Mouse (Mus musculus): Measurements from ENCODE around the gene Aldh1b1. TPM values are rescaled to one million over a fixed set of nuclear protein-coding genes. Genes with fewer than 3 reads are reported as not detected.
A peak's percentile ranks its signal among the peaks of the same experiment; 100 is the strongest.

The Aldh1b1 gene
- total RNA-seq (2021): 10 to 100 TPM; 16.0 to 17.5 TPM

- peak; percentile 48 for DNase-seq (ENCODE audit: low spot score)
- intact Hi-C loops (cut with DNase I): no loop called here
These were observed at the start of gene Aldh1b1 for GRCm38 (mm10) chr4:45798964-45799363. Gene Aldh1b1, plus strand, starts transcription at chr4:45799022.

GRCm38 (mm10) chr4:45749449-45749848 is 49.4 kb upstream of the Aldh1b1 start:
- intact Hi-C loops (cut with DNase I): no loop called here
- no peak for DNase-seq (ENCODE audit: low spot score)

- DNase-seq (ENCODE audit: low spot score): no peak
- intact Hi-C loops (cut with DNase I): no loop called here
These were observed 48.3 kb upstream of the Aldh1b1 start for GRCm38 (mm10) chr4:45750477-45750876.

- no peak for DNase-seq (ENCODE audit: low spot score)
- intact Hi-C loops (cut with DNase I): no loop called here
These were observed 45.5 kb upstream of the Aldh1b1 start for GRCm38 (mm10) chr4:45753211-45753809.

GRCm38 (mm10) chr4:45754171-45754570 is 44.7 kb upstream of the Aldh1b1 start:
- no peak for DNase-seq (ENCODE audit: low spot score)
- intact Hi-C loops (cut with DNase I): no loop called here

GRCm38 (mm10) chr4:45755097-45755496 is 43.7 kb upstream of the Aldh1b1 start:
- no peak for DNase-seq (ENCODE audit: low spot score)
- intact Hi-C loops (cut with DNase I): no loop called here

- no peak for DNase-seq (ENCODE audit: low spot score)
- intact Hi-C loops (cut with DNase I): no loop called here
These were observed 42.9 kb upstream of the Aldh1b1 start for GRCm38 (mm10) chr4:45755881-45756280.

GRCm38 (mm10) chr4:45757941-45758340 is 40.9 kb upstream of the Aldh1b1 start:
- no peak for DNase-seq (ENCODE audit: low spot score)
- intact Hi-C loops (cut with DNase I): no loop called here

- DNase-seq (ENCODE audit: low spot score): no peak
- intact Hi-C loops (cut with DNase I): no loop called here
These were observed 39.4 kb upstream of the Aldh1b1 start for GRCm38 (mm10) chr4:45759411-45759810.

- intact Hi-C loops (cut with DNase I): no loop called here
These were observed 36.2 kb upstream of the Aldh1b1 start for GRCm38 (mm10) chr4:45762600-45762999.

GRCm38 (mm10) chr4:45763288-45764140 is 35.3 kb upstream of the Aldh1b1 start:
- no peak for DNase-seq (ENCODE audit: low spot score)
- intact Hi-C loops (cut with DNase I): no loop called here

More at GRCm38 (mm10) chr4:45762600-45762999, 36.2 kb upstream of the Aldh1b1 start:
- no peak for DNase-seq (ENCODE audit: low spot score)

- DNase-seq (ENCODE audit: low spot score): peak; percentile 21
- intact Hi-C loops (cut with DNase I): no loop called here
These were observed 34.7 kb upstream of the Aldh1b1 start for GRCm38 (mm10) chr4:45764141-45764494.

- intact Hi-C loops (cut with DNase I): loop anchor here (5.0 kb wide), 1 partner anchor 218 kb away; no protein-coding TSS in a partner anchor
- no peak for DNase-seq (ENCODE audit: low spot score)
These were observed 33.7 kb upstream of the Aldh1b1 start for GRCm38 (mm10) chr4:45765121-45765564.

- intact Hi-C loops (cut with DNase I): loop anchor here (5.0 kb wide), 1 partner anchor 218 kb away; no protein-coding TSS in a partner anchor
- no peak for DNase-seq (ENCODE audit: low spot score)
These were observed 33.1 kb upstream of the Aldh1b1 start for GRCm38 (mm10) chr4:45765565-45766201.

- intact Hi-C loops (cut with DNase I): loop anchor here (5.0 kb wide), 1 partner anchor 219 kb away; no protein-coding TSS in a partner anchor
- DNase-seq (ENCODE audit: low spot score): no peak
These were observed 32.0 kb upstream of the Aldh1b1 start for GRCm38 (mm10) chr4:45766774-45767173.

- intact Hi-C loops (cut with DNase I): loop anchor here (5.0 kb wide), 1 partner anchor 221 kb away; no protein-coding TSS in a partner anchor
- no peak for DNase-seq (ENCODE audit: low spot score)
These were observed 30.8 kb upstream of the Aldh1b1 start for GRCm38 (mm10) chr4:45767891-45768558.

GRCm38 (mm10) chr4:45769141-45769540 is 29.7 kb upstream of the Aldh1b1 start:
- DNase-seq (ENCODE audit: low spot score): no peak
- intact Hi-C loops (cut with DNase I): loop anchor here (5.0 kb wide), 1 partner anchor 222 kb away; no protein-coding TSS in a partner anchor

GRCm38 (mm10) chr4:45769791-45770637 is 28.8 kb upstream of the Aldh1b1 start:
- intact Hi-C loops (cut with DNase I): loop anchor here (5.0 to 10.0 kb wide), 3 partner anchors 38 to 485 kb away; no protein-coding TSS in a partner anchor
- DNase-seq (ENCODE audit: low spot score): no peak

- intact Hi-C loops (cut with DNase I): loop anchor here (1.0 to 10.0 kb wide), 3 partner anchors 38 to 486 kb away; no protein-coding TSS in a partner anchor
- DNase-seq (ENCODE audit: low spot score): no peak
These were observed 28.2 kb upstream of the Aldh1b1 start for GRCm38 (mm10) chr4:45770638-45771033.

Measured in heart, postnatal 25 days (tissue).